In genomic region chr5:118154839-118155564, GRCm38 (mm10) we compare ENCODE assay signal across 8 mouse cellular contexts. TPM values are rescaled to one million over a fixed set of nuclear protein-coding genes. Genes with fewer than 3 reads are reported as not detected.
DNase-seq lines count a peak whose midpoint lies in the region; ATAC-seq lines count a peak whose summit lies in the region.

TSS of gene Fbxw8 (minus strand) at chr5:118155464.

- WGBS in hindbrain, embryonic 14.5 days: under 1% methylated on average over 64 of the region's 67 CpGs

- peak within 1 kb of the TSS; percentile 78 for H3K4me2 ChIP-seq in hindbrain, embryonic 14.5 days (replicated peaks)

- peak within 1 kb of the TSS; percentile 65 for H3K27ac ChIP-seq in hindbrain, embryonic 14.5 days

- H3K4me1 ChIP-seq in hindbrain, embryonic 14.5 days (replicated peaks; ENCODE audit: control insufficient read depth, insufficient read depth, low read length): peaks cover 16% of the 10 kb centered on the region

- peak; percentile 88 for DNase-seq in R1 (ENCODE audit: low read depth, low spot score)
- DNase-seq in cerebellum, postnatal 25 days: peak; percentile 89 to 92
- DNase-seq in frontal cortex, postnatal 25 days (ENCODE audit: low spot score in 2 of 2): peak; percentile 76 to 79
- peak; percentile 89 for DNase-seq in hindbrain, embryonic 14.5 days (ENCODE audit: low spot score)
- DNase-seq in layer of hippocampus, postnatal 36 days: peak; percentile 80 to 83
- peak; percentile 91 for DNase-seq in lung, postnatal 36 days
- peak; percentile 93 for DNase-seq in retina, postnatal 1 day
- DNase-seq in urinary bladder, adult 2 months (ENCODE audit: low spot score): peak; percentile 75

- no peaks in the 10 kb centered on the region for H3K9me3 ChIP-seq in hindbrain, embryonic 14.5 days (ENCODE audit: control insufficient read depth, low read length)

- peaks cover 14% of the 10 kb centered on the region; the same call in 1 of the 2 replicates for H3K36me3 ChIP-seq in hindbrain, embryonic 14.5 days (replicated peaks; ENCODE audit: control insufficient read depth, insufficient read depth)

- peak; percentile 89 for ATAC-seq in hindbrain, embryonic 14.5 days (ENCODE audit: low FRiP score)

- peak within 1 kb of the TSS; percentile 95 for H3K4me3 ChIP-seq in hindbrain, embryonic 14.5 days (replicated peaks; ENCODE audit: low read length)

- peak within 1 kb of the TSS; percentile 89 for H3K9ac ChIP-seq in hindbrain, embryonic 14.5 days

- H3K27me3 ChIP-seq in hindbrain, embryonic 14.5 days (ENCODE audit: control insufficient read depth, insufficient read depth, low read length): no peaks in the 10 kb centered on the region

RNA-seq across cellular contexts. Expression of gene Fbxw8, which starts in this region (rescaled TPM):
- polyA plus RNA-seq in hindbrain, embryonic 14.5 days (2014; fragmentation: Nextera tagmentation; extraction: Ambion mirVana): 21.0 TPM in 2 replicates
- 10 to 100 TPM; 35.2 to 37.7 TPM for total RNA-seq in layer of hippocampus, postnatal 36 days (2021)
- polyA plus RNA-seq in urinary bladder, adult 2 months (2012; rRNA removed): 30.9 and 32.3 TPM in 2 replicates

Comparison
In these comparisons a context has a peak if more than half of its experiments do, and no peak if none do; other contexts are left out.
1. Peak in every context shown above with its lines: DNase-seq, ATAC-seq, H3K4me3 ChIP-seq and H3K27ac ChIP-seq.